Mouse (Mus musculus): ENCODE measurements around the gene Elovl3. TPM values are rescaled to one million over a fixed set of nuclear protein-coding genes. Genes with fewer than 3 reads are reported as not detected.

Gene Elovl3
- polyA plus RNA-seq (2011; ENCODE audit: insufficient read length, low read depth, missing spikeins) = not detected in 2 replicates

- Histone ChIP-seq H3K27ac (ENCODE audit: insufficient read depth, low read length) (no peak within 1 kb of the TSS), H3K4me1 (ENCODE audit: control insufficient read depth, insufficient read depth, low read length) (no peaks in the 10 kb centered on the region), H3K4me3 (ENCODE audit: insufficient read depth, low read length) (peak within 1 kb of the TSS; percentile 27)
- no peak; the same call in 1 of the 2 replicates for TF ChIP-seq POLR2A (IDR thresholded peaks at IDR 0.05; ENCODE audit: low read depth, low read length)
- no peak for TF ChIP-seq CTCF (IDR thresholded peaks at IDR 0.05; ENCODE audit: borderline replicate concordance, insufficient read depth, low read length)
Observed at GRCm38 (mm10) chr19:46131694-46132525, at the start of gene Elovl3. Gene Elovl3, plus strand, starts transcription at chr19:46131897.

- TF ChIP-seq CTCF (IDR thresholded peaks at IDR 0.05; ENCODE audit: borderline replicate concordance, insufficient read depth, low read length) (no peak), POLR2A (IDR thresholded peaks at IDR 0.05; ENCODE audit: low read depth, low read length) (no peak)
- no peaks in the 10 kb centered on the region for H3K4me1 ChIP-seq (ENCODE audit: control insufficient read depth, insufficient read depth, low read length)
- no peak overlapping the region for H3K4me3 ChIP-seq (ENCODE audit: insufficient read depth, low read length)
- no peak overlapping the region for H3K27ac ChIP-seq (ENCODE audit: insufficient read depth, low read length)
Observed at GRCm38 (mm10) chr19:46085185-46085584, 46.5 kb upstream of the Elovl3 start.

GRCm38 (mm10) chr19:46086337-46086736, 45.4 kb upstream of the Elovl3 start:
- H3K27ac ChIP-seq (ENCODE audit: insufficient read depth, low read length) = no peak overlapping the region
- no peak for TF ChIP-seq CTCF (IDR thresholded peaks at IDR 0.05; ENCODE audit: borderline replicate concordance, insufficient read depth, low read length)
- TF ChIP-seq POLR2A (IDR thresholded peaks at IDR 0.05; ENCODE audit: low read depth, low read length) = no peak
- no peaks in the 10 kb centered on the region for H3K4me1 ChIP-seq (ENCODE audit: control insufficient read depth, insufficient read depth, low read length)
- H3K4me3 ChIP-seq (ENCODE audit: insufficient read depth, low read length) = no peak overlapping the region

- no peak for TF ChIP-seq CTCF (IDR thresholded peaks at IDR 0.05; ENCODE audit: borderline replicate concordance, insufficient read depth, low read length)
- TF ChIP-seq POLR2A (IDR thresholded peaks at IDR 0.05; ENCODE audit: low read depth, low read length) = no peak
- no peak overlapping the region for H3K27ac ChIP-seq (ENCODE audit: insufficient read depth, low read length)
- no peak overlapping the region for H3K4me3 ChIP-seq (ENCODE audit: insufficient read depth, low read length)
- no peaks in the 10 kb centered on the region for H3K4me1 ChIP-seq (ENCODE audit: control insufficient read depth, insufficient read depth, low read length)
Observed at GRCm38 (mm10) chr19:46087871-46088270, 43.8 kb upstream of the Elovl3 start.

DNA sequence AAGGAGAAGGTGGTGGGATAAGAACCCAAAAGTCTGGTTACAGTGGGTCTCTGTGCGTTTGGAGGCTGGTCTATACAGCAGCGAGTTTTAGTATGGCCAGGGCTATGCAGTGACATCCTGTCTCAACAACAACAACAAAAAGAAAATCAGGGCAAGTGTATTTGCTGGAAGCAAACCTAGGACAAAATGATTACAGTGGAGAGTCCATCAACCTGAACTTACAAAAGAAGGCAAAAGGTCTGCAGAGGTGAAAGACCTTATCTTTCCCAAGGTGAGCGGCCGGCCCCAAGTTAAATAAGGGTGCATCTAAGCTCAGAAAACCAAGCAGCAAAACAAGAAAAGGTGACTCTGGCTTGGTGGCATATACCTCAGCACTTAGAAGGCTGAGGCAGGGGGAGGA, 40.1 kb upstream of the Elovl3 start:
- Histone ChIP-seq H3K4me3 (ENCODE audit: insufficient read depth, low read length) (no peak overlapping the region), H3K27ac (ENCODE audit: insufficient read depth, low read length) (no peak overlapping the region), H3K4me1 (ENCODE audit: control insufficient read depth, insufficient read depth, low read length) (no peaks in the 10 kb centered on the region)
- no peak for TF ChIP-seq POLR2A (IDR thresholded peaks at IDR 0.05; ENCODE audit: low read depth, low read length)
- no peak for TF ChIP-seq CTCF (IDR thresholded peaks at IDR 0.05; ENCODE audit: borderline replicate concordance, insufficient read depth, low read length)

DNA sequence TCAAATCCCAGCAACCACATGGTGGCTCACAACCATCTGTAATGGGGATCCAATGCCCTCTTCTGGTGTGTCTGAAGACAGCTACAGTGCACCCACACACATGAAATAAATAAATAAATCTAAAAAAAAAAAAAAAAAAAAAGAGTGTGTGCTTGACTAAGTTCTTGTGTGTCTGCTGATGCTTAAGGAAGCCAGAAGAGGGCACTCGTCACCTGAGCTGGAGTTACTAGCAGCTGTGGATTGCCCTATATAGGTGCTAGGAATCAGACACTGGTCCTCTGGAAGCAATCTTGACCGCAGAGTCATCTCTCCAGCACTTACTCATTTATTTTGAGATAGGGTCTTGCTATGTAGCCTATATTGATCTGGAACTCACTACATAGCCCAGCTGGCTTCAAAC, 37.6 kb upstream of the Elovl3 start:
- TF ChIP-seq CTCF (IDR thresholded peaks at IDR 0.05; ENCODE audit: borderline replicate concordance, insufficient read depth, low read length) (no peak), POLR2A (IDR thresholded peaks at IDR 0.05; ENCODE audit: low read depth, low read length) (no peak)
- H3K4me3 ChIP-seq (ENCODE audit: insufficient read depth, low read length) = no peak overlapping the region
- no peaks in the 10 kb centered on the region for H3K4me1 ChIP-seq (ENCODE audit: control insufficient read depth, insufficient read depth, low read length)
- no peak overlapping the region for H3K27ac ChIP-seq (ENCODE audit: insufficient read depth, low read length)

DNA sequence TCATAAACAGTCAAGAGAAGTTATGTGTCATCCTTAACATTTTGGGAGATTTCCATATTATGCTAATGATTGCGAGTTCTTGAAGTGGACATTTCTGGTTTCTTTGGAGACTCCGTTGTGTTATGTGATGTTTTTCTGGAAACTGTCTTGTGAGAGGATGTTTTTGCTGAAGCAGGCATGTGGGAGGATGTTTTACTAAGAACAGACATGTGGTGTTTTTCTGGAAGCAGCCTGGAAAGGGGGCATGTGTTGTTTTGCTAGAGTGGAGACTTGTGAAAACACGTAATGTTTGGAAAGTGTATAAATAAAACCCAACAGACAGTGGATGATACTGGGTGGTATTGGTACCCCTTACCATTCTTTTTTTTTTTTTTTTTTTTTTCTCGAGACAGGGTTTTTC, 36.4 kb upstream of the Elovl3 start:
- Histone ChIP-seq H3K27ac (ENCODE audit: insufficient read depth, low read length) (no peak overlapping the region), H3K4me3 (ENCODE audit: insufficient read depth, low read length) (no peak overlapping the region), H3K4me1 (ENCODE audit: control insufficient read depth, insufficient read depth, low read length) (no peaks in the 10 kb centered on the region)
- TF ChIP-seq CTCF (IDR thresholded peaks at IDR 0.05; ENCODE audit: borderline replicate concordance, insufficient read depth, low read length) (no peak), POLR2A (IDR thresholded peaks at IDR 0.05; ENCODE audit: low read depth, low read length) (no peak)

GRCm38 (mm10) chr19:46096396-46096795, 35.3 kb upstream of the Elovl3 start:
- no peak overlapping the region for H3K27ac ChIP-seq (ENCODE audit: insufficient read depth, low read length)
- TF ChIP-seq CTCF (IDR thresholded peaks at IDR 0.05; ENCODE audit: borderline replicate concordance, insufficient read depth, low read length) (no peak), POLR2A (IDR thresholded peaks at IDR 0.05; ENCODE audit: low read depth, low read length) (no peak)
- no peaks in the 10 kb centered on the region for H3K4me1 ChIP-seq (ENCODE audit: control insufficient read depth, insufficient read depth, low read length)
- H3K4me3 ChIP-seq (ENCODE audit: insufficient read depth, low read length) = no peak overlapping the region

DNA sequence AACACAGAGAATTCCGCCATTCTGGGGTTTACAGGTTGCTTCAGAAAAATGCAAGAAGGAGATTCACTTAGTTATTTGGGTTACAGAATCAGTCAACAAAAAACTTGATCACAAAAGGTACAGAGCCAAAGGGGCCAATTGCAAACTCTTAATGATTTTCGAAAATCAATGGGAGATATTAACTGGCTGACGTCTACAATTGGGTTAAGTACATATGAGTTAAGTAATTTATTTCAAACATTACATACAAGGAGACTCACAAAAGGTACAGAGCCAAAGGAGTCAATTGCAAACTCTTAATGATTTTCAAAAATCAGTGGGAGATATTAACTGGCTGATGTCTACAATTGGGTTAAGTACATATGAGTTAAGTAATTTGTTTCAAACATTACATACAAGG, 32.1 kb upstream of the Elovl3 start:
- Histone ChIP-seq H3K27ac (ENCODE audit: insufficient read depth, low read length) (no peak overlapping the region), H3K4me3 (ENCODE audit: insufficient read depth, low read length) (no peak overlapping the region), H3K4me1 (ENCODE audit: control insufficient read depth, insufficient read depth, low read length) (no peaks in the 10 kb centered on the region)
- TF ChIP-seq POLR2A (IDR thresholded peaks at IDR 0.05; ENCODE audit: low read depth, low read length) (no peak), CTCF (IDR thresholded peaks at IDR 0.05; ENCODE audit: borderline replicate concordance, insufficient read depth, low read length) (no peak)

DNA sequence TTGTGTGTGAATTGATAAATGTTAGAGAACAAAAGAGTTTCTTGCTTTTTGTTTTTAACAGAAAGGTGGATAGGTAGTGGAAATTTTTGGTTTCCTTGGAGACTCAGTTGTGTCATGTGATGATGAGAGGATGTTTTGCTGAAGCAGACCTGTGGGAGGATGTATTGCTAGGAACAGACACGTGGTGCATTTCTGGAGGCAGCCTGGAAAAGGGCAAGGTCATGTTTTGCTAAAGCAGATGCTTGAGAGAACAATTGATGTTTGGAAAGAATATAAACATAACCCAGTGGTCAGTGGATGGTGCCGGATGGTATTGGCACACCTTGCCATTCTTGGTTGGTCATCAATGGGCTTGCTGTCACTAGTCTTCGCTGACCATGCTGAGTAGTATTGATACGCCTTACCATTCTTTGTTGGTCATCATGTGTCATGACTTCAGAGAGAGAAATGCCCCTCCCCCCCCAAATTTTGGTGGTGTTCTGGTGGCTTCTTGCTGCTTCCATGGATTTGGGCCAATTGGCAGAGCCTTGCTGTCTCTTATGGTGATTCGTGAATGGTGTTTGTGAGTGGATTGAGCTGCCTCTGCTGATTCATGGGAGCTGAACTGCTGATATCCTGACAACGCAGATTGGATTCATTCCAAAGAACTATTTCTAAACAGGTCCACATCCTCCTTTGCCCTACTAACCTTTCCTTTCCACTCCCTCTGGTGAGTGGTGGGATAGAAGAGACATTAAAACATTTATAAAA, 28.1 kb upstream of the Elovl3 start:
- Histone ChIP-seq H3K4me3 (ENCODE audit: insufficient read depth, low read length) (no peak overlapping the region), H3K4me1 (ENCODE audit: control insufficient read depth, insufficient read depth, low read length) (no peaks in the 10 kb centered on the region), H3K27ac (ENCODE audit: insufficient read depth, low read length) (no peak overlapping the region)
- TF ChIP-seq CTCF (IDR thresholded peaks at IDR 0.05; ENCODE audit: borderline replicate concordance, insufficient read depth, low read length) = no peak
- TF ChIP-seq POLR2A (IDR thresholded peaks at IDR 0.05; ENCODE audit: low read depth, low read length) = no peak
